Mouse (Mus musculus) brain, embryonic 14.5 days (tissue): ENCODE results near the gene Zfr.

Experiments
- CTCF ChIP-seq: fragments of 200-500 bp; IDR thresholded peaks from 2 replicates; pipeline ENCODE4 v1.5.1; 2012; ENCODE audit warnings: inconsistent platforms, mild to moderate bottlenecking, moderate library complexity, borderline replicate concordance; ENCODE audit not compliant: insufficient read depth, insufficient read length; ENCODE audit errors: extremely low read depth
- POLR2A ChIP-seq: fragments of 200-500 bp; IDR thresholded peaks from 2 replicates; pipeline ENCODE4 v1.6.1; 2012; ENCODE audit warnings: mild to moderate bottlenecking, inconsistent platforms, borderline replicate concordance; ENCODE audit not compliant: poor library complexity, insufficient read depth, insufficient read length, severe bottlenecking; ENCODE audit errors: extremely low read depth

GRCm38 (mm10) chr15:12194817-12195735 lies 77.4 kb downstream of the Zfr start:
- TF ChIP-seq CTCF (no peak), POLR2A (no peak)
